Mouse (Mus musculus) heart, embryonic 15.5 days (tissue): ENCODE results near the gene Trim21. TPM values are rescaled to one million over a fixed set of nuclear protein-coding genes. Genes with fewer than 3 reads are reported as not detected.

Experiments used
- ATAC-seq: fragments of 200-750 bp; cut with Nextera tagmentation; replicated peaks from 2 replicates; pipeline ENCODE4 v1.8.0; 2017; ENCODE audit warnings: low read depth, moderate TSS enrichment; ENCODE audit not compliant: insufficient number of reproducible peaks, insufficient read depth, low FRiP score
- H3K27ac ChIP-seq: fragments of 300-500 bp; sonication (generic); 2 replicates; pipeline ENCODE4 v1.5.1; 2015; ENCODE audit warnings: mild to moderate bottlenecking, inconsistent platforms
- H3K27me3 ChIP-seq: fragments of 300-500 bp; sonication (generic); 2 replicates; pipeline ENCODE4 v1.6.1; 2015; ENCODE audit warnings: inconsistent platforms
- H3K36me3 ChIP-seq: fragments of 300-500 bp; sonication (generic); 2 replicates; pipeline ENCODE4 v1.6.1; 2015; ENCODE audit warnings: mild to moderate bottlenecking, inconsistent platforms
- H3K4me1 ChIP-seq: fragments of 300-500 bp; sonication (generic); replicated peaks from 2 replicates; pipeline ENCODE4 v1.6.1; 2015; ENCODE audit warnings: inconsistent platforms
- H3K4me2 ChIP-seq: fragments of 300-500 bp; sonication (generic); 2 replicates; pipeline ENCODE4 v1.6.1; 2015; ENCODE audit warnings: inconsistent platforms, mild to moderate bottlenecking, moderate library complexity
- H3K4me3 ChIP-seq: fragments of 300-500 bp; sonication (generic); 2 replicates; pipeline ENCODE4 v1.5.1; 2015; ENCODE audit warnings: mild to moderate bottlenecking, inconsistent platforms
- H3K9ac ChIP-seq: fragments of 300-500 bp; sonication (generic); 2 replicates; pipeline ENCODE4 v1.6.1; 2015; ENCODE audit warnings: mild to moderate bottlenecking, inconsistent platforms
- H3K9me3 ChIP-seq: fragments of 300-500 bp; sonication (generic); replicated peaks from 2 replicates; pipeline ENCODE4 v1.6.1; 2016; ENCODE audit warnings: inconsistent platforms
- WGBS: fragments of 180-500 bp; shearing (Covaris S2); methylation state at CpG from one replicate; pipeline ENCODE4 v1.1.7; 2015; ENCODE audit warnings: mixed read lengths; 5-methylcytosine and 5-hydroxymethylcytosine counted together
- polyA plus RNA-seq: library from polyadenylated mRNA; unstranded; fragments of >200 nt; fragmentation: Nextera tagmentation; extraction: Ambion mirVana; gene quantifications from 2 replicates; pipeline ENCODE4 v1.2.1, GENCODE M21; 2015

Trim21 gene
- polyA plus RNA-seq, 1 experiment from 2014 or later, result 0.68 TPM

DNA sequence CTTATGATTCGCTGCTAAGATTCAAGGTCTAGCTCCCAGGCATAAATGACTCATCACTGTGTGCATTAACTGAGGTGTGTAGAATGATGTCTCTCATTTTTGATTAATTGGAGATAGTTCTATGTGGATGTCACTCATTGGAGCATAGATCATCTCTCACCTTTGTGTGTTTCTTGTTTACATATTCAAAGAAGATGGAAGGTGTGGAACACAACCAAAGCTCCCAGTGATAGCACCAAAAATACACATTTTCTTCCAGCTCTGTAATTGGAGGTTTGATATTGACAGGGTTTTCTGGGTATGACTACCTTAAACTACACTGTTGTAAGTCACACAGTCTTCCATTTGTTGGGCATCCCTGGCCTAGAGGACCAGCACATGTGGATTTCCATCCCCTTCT is 30.8 kb downstream of the Trim21 start, which contains the start of gene Olfr547:
TSS of gene Olfr547 (plus strand) at position 301 of the 400 bp plus-strand sequence.
- H3K36me3 ChIP-seq, result no peaks in the 10 kb centered on the region
- H3K4me3 ChIP-seq, result no peak within 1 kb of the TSS
- 63% methylated on average over 1 of the region's 1 CpGs for WGBS
- no peak within 1 kb of the TSS for H3K27ac ChIP-seq
- H3K9me3 ChIP-seq, result no peaks in the 10 kb centered on the region
- no peaks in the 10 kb centered on the region for H3K27me3 ChIP-seq
- ATAC-seq, result no peak
- H3K4me2 ChIP-seq, result no peak within 1 kb of the TSS
- no peak within 1 kb of the TSS for H3K9ac ChIP-seq
- no peaks in the 10 kb centered on the region for H3K4me1 ChIP-seq

DNA sequence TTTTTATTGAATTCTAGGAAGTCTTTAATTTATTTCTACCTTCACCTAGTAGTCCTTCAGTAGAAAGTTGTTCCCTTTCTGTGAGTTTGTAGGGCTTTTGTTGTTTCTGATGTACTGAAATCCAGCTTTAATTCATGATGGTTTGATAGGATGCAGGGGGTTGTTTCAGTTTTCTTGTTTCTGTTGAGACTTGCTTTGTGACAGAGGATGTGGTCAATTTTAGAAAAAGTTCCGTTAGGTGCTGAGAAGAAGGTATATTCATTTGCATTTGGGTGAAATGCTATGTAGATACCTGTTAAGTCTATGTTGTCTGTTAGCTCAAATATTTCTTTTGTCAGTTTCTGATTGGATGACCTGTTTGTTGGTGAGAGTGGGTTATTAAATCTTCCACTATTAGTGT is 36.2 kb downstream of the Trim21 start:
- ATAC-seq, result no peak
- no peaks in the 10 kb centered on the region for H3K4me1 ChIP-seq

DNA sequence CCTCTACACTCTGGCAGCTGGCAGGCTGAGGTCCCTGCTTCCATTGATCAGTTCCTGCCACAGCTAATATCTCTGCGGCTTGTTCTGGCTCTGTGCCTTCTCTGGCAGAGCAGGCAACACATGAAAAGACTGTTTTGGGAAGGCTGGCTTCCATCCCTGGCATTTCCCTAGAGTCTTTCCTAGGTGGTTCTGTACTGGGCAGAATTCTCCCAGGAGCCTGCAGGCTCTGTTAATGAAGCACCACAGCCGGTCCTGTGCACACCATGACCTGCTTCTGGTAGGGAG is 48.3 kb downstream of the Trim21 start:
- WGBS, result 68% methylated on average over 2 of the region's 2 CpGs

More for the DNA sequence above, 36.2 kb downstream of the Trim21 start:
- no peaks in the 10 kb centered on the region for H3K27me3 ChIP-seq
- no peaks in the 10 kb centered on the region for H3K36me3 ChIP-seq
- H3K9me3 ChIP-seq, result no peaks in the 10 kb centered on the region
- no peak overlapping the region for H3K27ac ChIP-seq
- no peak overlapping the region for H3K4me2 ChIP-seq
- H3K9ac ChIP-seq, result no peak overlapping the region
- H3K4me3 ChIP-seq, result no peak overlapping the region
- WGBS, result 62% methylated on average over 1 of the region's 1 CpGs

DNA sequence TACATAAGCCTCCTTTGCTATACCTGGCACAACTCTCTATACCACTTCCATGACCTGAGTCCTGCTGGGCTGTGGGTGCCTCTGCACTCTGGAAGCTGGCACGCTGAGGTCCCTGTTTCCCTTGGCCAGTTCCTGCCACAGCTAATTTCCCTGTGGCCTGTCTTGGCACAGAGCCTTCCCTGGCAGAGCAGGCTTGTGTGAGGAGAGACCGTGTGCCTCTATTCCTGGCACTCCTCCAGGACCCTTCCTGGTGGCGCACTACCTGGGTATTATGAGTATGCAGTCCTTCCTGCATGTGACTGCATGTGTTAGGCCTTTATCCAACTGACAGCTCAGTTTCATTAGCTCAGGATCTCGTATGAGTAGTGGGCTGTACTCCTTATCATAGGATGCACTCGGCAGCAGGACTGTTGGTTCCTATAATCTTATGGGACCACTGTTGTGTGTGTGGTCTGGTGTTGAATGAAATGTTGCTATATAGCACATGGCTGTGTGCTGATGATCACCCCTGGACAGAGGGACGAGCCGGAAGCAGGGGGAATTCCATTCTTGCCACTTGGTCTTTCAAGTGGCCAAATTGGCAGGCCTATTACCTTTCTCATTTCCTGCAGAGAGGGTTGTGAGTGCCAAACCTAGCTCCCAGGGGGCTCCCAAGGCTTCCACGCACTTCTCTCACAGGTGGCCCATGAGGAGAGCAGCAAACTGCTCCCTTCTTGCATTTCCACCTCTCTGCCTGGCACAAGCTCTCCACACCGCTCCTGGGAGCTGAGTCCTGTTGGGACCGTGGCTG is 48.8 kb downstream of the Trim21 start:
- no peak overlapping the region for H3K4me2 ChIP-seq
- no peaks in the 10 kb centered on the region for H3K9me3 ChIP-seq
- no peak for ATAC-seq
- no peak overlapping the region for H3K9ac ChIP-seq
- 39% methylated on average over 10 of the region's 10 CpGs for WGBS
- H3K36me3 ChIP-seq, result no peaks in the 10 kb centered on the region
- H3K4me1 ChIP-seq, result peaks cover 4% of the 10 kb centered on the region; the same call in 1 of the 2 replicates
- H3K4me3 ChIP-seq, result no peak overlapping the region
- H3K27ac ChIP-seq, result no peak overlapping the region
- H3K27me3 ChIP-seq, result peaks cover 12% of the 10 kb centered on the region

More for the DNA sequence above, 48.3 kb downstream of the Trim21 start:
- Histone ChIP-seq H3K27me3 (peaks cover 8% of the 10 kb centered on the region), H3K9ac (no peak overlapping the region), H3K4me2 (no peak overlapping the region), H3K4me3 (no peak overlapping the region), H3K9me3 (no peaks in the 10 kb centered on the region), H3K36me3 (no peaks in the 10 kb centered on the region), H3K4me1 (peaks cover 4% of the 10 kb centered on the region; the same call in 1 of the 2 replicates), H3K27ac (no peak overlapping the region)
- no peak for ATAC-seq

DNA sequence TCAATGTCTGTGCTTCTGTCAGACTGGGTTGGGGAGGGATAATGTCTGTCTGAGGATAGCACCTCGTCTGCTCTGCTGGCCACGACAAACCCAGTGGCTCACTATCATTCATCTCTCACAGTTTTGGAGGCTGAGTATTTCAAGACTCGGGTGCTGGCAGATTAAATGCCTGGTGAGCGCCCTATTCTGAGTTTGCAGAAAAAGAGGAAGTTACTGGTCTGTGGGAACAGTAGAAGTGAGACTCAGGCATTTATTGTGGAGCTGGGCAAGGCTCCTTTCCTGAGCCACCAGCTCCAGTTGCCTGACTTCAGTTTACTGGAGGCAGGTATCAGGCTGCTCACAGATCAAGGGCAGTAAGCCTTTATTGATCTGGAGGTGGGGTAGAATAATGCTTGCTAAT is 51.1 kb downstream of the Trim21 start:
- WGBS, result 40% methylated on average over 4 of the region's 4 CpGs
- peaks cover 12% of the 10 kb centered on the region for H3K27me3 ChIP-seq
- no peaks in the 10 kb centered on the region for H3K36me3 ChIP-seq
- H3K4me3 ChIP-seq, result no peak overlapping the region
- H3K9ac ChIP-seq, result no peak overlapping the region
- no peak for ATAC-seq
- peaks cover 4% of the 10 kb centered on the region; the same call in 1 of the 2 replicates for H3K4me1 ChIP-seq
- no peaks in the 10 kb centered on the region for H3K9me3 ChIP-seq
- no peak overlapping the region for H3K4me2 ChIP-seq
- no peak overlapping the region for H3K27ac ChIP-seq

DNA sequence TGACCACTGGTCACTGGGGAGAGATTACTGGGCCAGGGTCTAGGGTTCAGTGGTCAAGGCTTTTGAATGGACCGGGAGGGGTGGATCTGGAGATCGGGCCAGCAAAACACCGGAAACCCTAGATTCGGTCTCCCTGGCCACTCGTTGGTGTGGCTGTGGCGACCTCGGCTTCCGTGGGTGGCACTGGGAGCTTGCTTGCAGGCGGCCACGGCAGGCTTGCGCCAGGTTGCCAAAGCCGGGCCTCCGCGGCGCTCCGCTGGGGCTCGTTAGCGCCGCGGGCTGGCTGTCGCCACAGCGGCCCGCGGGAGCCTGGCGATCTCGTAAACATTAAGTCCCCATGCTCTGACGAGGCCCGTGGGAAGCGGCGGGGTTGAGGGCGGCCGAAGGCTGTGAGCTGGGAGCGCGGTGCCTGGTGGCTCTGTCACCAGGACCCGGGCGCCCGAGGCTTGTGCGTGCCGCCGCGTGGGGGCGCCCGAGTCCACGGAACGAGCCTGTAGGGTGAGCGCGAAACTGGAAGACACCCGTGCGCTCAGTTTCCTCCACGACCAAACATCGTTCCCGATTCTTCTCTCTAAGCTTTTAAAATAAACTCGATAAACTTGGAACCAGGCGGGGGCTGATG is 52.4 kb downstream of the Trim21 start:
- Histone ChIP-seq H3K36me3 (no peaks in the 10 kb centered on the region), H3K9me3 (no peaks in the 10 kb centered on the region), H3K27me3 (peaks cover 12% of the 10 kb centered on the region), H3K4me2 (peak overlapping the region; percentile 95), H3K9ac (peak overlapping the region; percentile 73), H3K4me3 (peak overlapping the region; percentile 55), H3K4me1 (peaks cover 4% of the 10 kb centered on the region; the same call in 1 of the 2 replicates), H3K27ac (no peak overlapping the region)
- peak; percentile 84 for ATAC-seq
- WGBS, result 1% methylated on average over 54 of the region's 54 CpGs

DNA sequence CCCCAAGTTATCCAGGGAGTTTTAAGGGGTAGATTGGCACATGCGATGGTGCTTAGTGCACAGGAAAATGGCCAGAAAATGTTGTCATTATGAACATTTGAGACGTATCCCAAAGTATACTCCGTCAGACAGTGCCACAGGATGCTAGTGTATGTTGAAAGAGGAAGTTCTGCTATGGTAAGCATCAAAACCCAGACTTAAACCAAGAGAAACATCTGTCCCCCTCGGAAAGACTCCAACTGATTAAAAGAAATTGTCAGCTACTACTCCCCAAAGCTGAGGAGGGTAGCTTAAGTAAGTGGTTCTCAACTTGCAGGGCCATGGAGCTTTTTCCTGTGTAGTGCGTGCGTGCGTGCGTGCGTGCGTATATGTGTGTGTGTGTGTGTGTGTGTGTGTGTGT is 53.4 kb downstream of the Trim21 start:
- peaks cover 12% of the 10 kb centered on the region for H3K27me3 ChIP-seq
- no peak overlapping the region for H3K27ac ChIP-seq
- H3K36me3 ChIP-seq, result no peaks in the 10 kb centered on the region
- H3K9ac ChIP-seq, result no peak overlapping the region
- ATAC-seq, result no peak
- WGBS, result 86% methylated on average over 10 of the region's 10 CpGs
- peaks cover 4% of the 10 kb centered on the region; the same call in 1 of the 2 replicates for H3K4me1 ChIP-seq
- no peak overlapping the region for H3K4me2 ChIP-seq
- H3K4me3 ChIP-seq, result no peak overlapping the region
- H3K9me3 ChIP-seq, result no peaks in the 10 kb centered on the region

DNA sequence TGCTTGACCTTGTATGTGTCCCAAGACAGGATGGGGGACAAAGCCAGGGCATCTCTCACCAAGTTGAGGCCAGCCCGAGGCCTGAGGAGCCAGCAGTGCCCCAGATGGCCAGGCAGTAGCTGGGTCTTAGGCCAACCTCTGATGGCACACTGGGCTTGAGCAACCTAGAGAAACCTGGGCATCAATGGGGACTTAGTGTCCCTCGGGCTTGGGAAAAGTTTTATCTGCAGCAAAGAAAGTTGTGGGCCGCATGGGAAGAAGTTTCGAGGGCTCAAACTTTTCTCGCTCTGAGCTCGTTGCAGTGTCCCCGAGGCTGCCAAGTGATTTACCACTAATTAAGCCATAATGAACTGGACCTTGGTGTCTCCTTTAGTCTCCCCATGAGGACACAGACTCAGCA is 55.6 kb downstream of the Trim21 start:
- WGBS, result 82% methylated on average over 7 of the region's 7 CpGs
- H3K4me2 ChIP-seq, result no peak overlapping the region
- H3K4me1 ChIP-seq, result no peaks in the 10 kb centered on the region; the same call in 1 of the 2 replicates
- no peak overlapping the region for H3K9ac ChIP-seq
- ATAC-seq, result no peak
- H3K27ac ChIP-seq, result no peak overlapping the region
- H3K9me3 ChIP-seq, result no peaks in the 10 kb centered on the region
- peaks cover 12% of the 10 kb centered on the region for H3K27me3 ChIP-seq
- no peak overlapping the region for H3K4me3 ChIP-seq
- no peaks in the 10 kb centered on the region for H3K36me3 ChIP-seq

DNA sequence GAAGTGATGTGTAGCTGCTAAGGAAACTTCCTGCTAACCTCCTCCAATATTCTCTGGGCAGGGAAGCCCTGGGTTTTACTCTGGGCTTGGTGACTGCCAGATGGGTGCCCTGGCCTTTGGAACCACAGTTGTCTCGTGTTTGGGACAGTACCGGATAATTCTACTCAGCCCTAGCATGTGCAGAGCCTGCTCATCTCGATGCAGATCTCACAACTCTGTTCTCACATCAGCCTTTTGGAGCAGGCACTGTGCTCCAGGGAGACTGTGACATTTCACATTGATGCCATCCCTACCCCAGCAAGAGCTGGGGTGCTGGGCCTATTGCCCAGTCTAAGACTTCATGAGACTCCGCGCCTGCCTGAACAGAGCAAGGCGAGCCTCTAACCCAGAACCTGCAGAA is 56.6 kb downstream of the Trim21 start:
- Histone ChIP-seq H3K4me3 (no peak overlapping the region), H3K9me3 (no peaks in the 10 kb centered on the region), H3K4me2 (no peak overlapping the region), H3K36me3 (no peaks in the 10 kb centered on the region), H3K27ac (no peak overlapping the region), H3K9ac (no peak overlapping the region), H3K27me3 (peaks cover 5% of the 10 kb centered on the region), H3K4me1 (no peaks in the 10 kb centered on the region; the same call in 1 of the 2 replicates)
- WGBS, result 82% methylated on average over 6 of the region's 6 CpGs
- no peak for ATAC-seq

DNA sequence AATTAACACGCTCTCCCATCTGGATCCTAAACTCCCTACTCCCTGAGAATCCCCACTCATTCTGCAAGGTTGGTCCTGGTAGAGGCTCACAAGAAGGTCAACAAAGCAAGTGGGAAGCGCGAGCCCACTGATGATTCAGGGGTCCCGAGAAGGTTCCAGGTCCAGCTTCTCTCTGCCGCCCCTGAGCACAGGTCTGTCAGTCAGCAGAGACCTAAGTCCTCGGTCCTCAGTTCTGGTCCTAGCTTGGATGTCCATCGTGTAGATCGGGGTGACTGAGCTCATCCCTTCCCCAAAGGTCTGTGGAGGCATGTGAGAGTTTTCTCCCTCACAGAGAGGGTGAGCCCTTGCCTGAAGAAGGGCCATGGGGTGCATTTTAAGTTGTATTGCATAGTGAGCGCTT is 57.2 kb downstream of the Trim21 start:
- no peaks in the 10 kb centered on the region for H3K36me3 ChIP-seq
- 81% methylated on average over 9 of the region's 9 CpGs for WGBS

More for the DNA sequence above, 57.2 kb downstream of the Trim21 start:
- ATAC-seq, result no peak
- peaks cover 4% of the 10 kb centered on the region; the same call in 1 of the 2 replicates for H3K27me3 ChIP-seq
- H3K4me2 ChIP-seq, result no peak overlapping the region
- no peak overlapping the region for H3K4me3 ChIP-seq
- H3K9ac ChIP-seq, result no peak overlapping the region
- H3K4me1 ChIP-seq, result no peaks in the 10 kb centered on the region; the same call in 1 of the 2 replicates
- H3K27ac ChIP-seq, result no peak overlapping the region
- no peaks in the 10 kb centered on the region for H3K9me3 ChIP-seq
